Mouse (Mus musculus) C2C12 (cell line): ENCODE measurements around the gene Zdhhc1.

Experiments
- CEBPB ChIP-seq: IDR thresholded peaks from one replicate; pipeline ENCODE4 v1.6.1; 2011; ENCODE audit warnings: low read depth, mild to moderate bottlenecking, control low read depth, moderate library complexity
- CTCF ChIP-seq: IDR thresholded peaks from one replicate; pipeline ENCODE4 v1.5.1; 2011; ENCODE audit not compliant: control insufficient read depth, insufficient read depth, insufficient read length

DNA sequence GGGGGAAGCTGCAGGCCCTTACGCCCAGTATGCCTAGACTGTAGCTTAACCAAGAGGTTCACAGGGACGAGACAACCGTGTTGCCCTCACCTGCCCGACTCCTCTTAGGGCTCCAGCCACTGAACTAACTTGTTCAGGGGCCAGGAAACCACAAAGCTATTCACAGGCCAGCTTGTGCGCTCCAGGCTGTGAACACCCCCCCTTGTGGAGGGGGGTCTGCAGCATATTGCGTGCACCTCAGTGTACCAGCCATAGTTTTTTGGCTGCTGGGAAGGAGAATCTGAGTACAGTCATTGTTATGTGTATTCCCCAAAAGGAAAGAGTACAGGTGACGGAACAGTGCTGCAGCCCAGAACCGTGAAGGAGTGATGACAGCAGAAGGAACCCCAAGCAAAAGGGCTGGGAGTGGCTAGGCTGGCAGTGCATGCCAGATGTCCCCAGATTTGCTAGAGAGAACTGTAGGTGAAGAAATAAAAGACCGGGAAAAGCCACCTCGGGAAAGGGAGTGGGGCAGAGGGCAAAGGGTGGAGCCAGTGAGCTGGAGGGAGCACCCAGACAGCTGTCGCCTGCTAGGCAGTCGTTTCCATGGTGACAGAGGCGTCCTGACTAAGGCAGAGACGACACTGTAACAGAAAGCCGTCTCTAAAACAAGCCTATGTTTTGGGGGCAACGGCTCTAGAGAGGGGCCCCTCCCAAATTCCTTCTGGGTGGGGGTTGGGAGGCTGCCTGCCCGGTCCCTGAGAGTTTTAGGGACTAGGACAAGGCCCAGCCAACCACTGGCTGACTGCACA lies 22.7 kb downstream of the Zdhhc1 start:
- TF ChIP-seq CTCF (no peak), CEBPB (no peak)
